Mouse (Mus musculus): ENCODE measurements around the gene Fyb. TPM values are rescaled to one million over a fixed set of nuclear protein-coding genes. Genes with fewer than 3 reads are reported as not detected.
A peak's percentile ranks its signal among the peaks of the same experiment; 100 is the strongest.

Gene Fyb
- polyA plus RNA-seq, 1 experiment from 2014 or later = 5.5 TPM

DNA sequence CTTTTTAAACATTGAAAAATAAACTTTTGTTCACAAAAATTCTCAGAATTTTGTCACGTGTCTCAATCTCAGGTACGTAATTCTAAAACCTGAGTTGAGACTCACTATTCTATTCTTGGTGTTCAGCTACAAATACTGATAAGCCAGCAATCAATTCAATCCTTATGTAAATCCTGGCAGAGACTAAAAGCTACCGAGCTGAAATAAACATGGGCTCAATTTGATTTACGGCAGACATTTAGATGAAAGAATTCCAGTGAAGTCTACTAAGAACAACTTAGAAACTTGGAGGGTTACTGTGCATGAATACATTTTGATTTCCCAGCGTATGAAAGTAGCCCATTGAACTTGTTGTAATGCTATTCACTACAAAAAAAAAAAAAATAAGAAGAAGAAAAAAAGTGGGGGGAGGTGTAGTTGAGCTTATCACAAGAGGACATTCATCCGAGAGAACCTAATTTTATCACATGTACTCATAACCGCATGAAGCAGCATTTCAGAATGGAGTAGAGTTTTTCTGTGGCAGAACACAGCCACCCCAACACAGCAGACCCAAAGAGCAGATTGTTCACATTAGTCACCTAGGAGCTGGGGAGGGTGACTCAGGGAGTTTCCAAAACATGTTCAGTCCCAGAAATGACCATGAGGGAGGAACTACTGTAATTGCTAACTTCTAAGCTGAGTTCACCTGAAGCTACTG, 17.1 kb downstream of the Fyb start:
- 84% methylated on average over 7 of the region's 7 CpGs for WGBS
- Histone ChIP-seq H3K9ac (no peak overlapping the region), H3K4me1 (no peaks in the 10 kb centered on the region), H3K4me3 (no peak overlapping the region), H3K27me3 (no peaks in the 10 kb centered on the region), H3K4me2 (replicated peaks) (no peak overlapping the region), H3K27ac (no peak overlapping the region), H3K36me3 (no peaks in the 10 kb centered on the region), H3K9me3 (replicated peaks) (no peaks in the 10 kb centered on the region)
- ATAC-seq (ENCODE audit: low FRiP score) = no peak

DNA sequence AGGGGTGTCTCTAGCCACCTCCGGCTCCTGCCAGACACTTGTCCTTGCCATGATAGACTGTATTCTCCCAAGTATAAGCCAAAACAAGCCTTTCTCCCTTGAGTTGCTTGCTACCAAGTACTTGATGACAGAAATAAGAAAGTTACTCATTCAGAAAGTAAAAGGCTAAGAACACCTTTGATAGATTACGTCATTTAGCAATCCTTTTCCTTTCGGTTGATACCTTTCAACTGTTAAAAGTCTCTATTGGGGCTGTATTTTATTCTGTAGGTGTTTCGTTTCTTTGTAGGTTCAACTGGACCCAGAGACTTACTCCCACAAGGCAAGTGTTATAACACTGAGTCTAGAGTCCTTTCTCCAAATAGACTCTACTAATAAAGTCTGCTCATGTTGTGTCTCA, 26.3 kb downstream of the Fyb start:
- Histone ChIP-seq H3K4me1 (no peaks in the 10 kb centered on the region), H3K27ac (no peak overlapping the region), H3K4me2 (replicated peaks) (no peak overlapping the region), H3K9ac (no peak overlapping the region), H3K36me3 (no peaks in the 10 kb centered on the region), H3K4me3 (no peak overlapping the region), H3K27me3 (no peaks in the 10 kb centered on the region), H3K9me3 (replicated peaks) (no peaks in the 10 kb centered on the region)
- ATAC-seq (ENCODE audit: low FRiP score) = no peak
- 97% methylated on average over 4 of the region's 4 CpGs for WGBS

DNA sequence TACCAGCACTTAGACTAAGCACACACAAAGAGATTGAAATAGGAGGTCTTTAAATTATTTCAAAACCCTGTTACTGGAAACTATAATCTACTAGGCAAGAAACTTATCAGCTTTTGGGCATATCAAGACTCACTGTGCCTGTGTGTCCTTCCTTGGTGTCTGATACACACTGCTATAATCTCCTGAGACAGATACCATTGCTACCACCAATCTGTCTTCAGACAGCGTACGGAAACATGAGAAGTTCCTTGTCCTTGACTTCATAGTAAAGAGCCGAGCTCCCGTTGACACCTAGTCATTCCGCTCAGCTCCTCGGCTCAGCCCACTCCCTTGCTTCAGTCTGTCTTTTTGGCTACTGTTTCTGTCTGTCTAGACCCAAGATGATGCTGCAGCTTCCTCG, 29.2 kb downstream of the Fyb start:
- no peaks in the 10 kb centered on the region for H3K4me1 ChIP-seq
- no peak overlapping the region for H3K9ac ChIP-seq
- no peak overlapping the region for H3K4me3 ChIP-seq
- ATAC-seq (ENCODE audit: low FRiP score) = no peak
- no peak overlapping the region for H3K4me2 ChIP-seq (replicated peaks)
- H3K27ac ChIP-seq = no peak overlapping the region
- H3K9me3 ChIP-seq (replicated peaks) = no peaks in the 10 kb centered on the region
- H3K27me3 ChIP-seq = no peaks in the 10 kb centered on the region
- WGBS = 80% methylated on average over 7 of the region's 7 CpGs
- H3K36me3 ChIP-seq = no peaks in the 10 kb centered on the region

DNA sequence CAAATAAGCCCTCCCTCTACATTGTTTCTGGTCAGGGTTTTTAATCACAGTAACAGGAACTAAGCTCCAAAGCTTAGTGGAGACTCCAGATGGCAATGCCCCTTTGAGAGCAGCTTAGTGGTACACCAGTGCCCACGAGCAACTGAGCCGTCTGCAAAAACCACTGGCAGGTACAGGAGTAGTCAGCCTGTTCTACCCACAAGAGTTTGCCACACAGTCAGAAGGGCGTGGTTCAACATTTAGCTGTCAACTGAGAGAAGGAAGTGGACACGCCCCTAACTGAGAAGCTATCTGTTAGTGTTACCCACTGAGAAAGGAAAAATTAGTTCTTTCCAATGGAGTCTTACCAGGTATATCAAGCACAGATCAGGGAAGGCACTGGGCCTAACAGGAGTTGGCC, 32.1 kb downstream of the Fyb start:
- no peaks in the 10 kb centered on the region for H3K9me3 ChIP-seq (replicated peaks)
- H3K4me2 ChIP-seq (replicated peaks) = no peak overlapping the region
- no peak overlapping the region for H3K4me3 ChIP-seq
- no peak overlapping the region for H3K27ac ChIP-seq
- 88% methylated on average over 4 of the region's 4 CpGs for WGBS
- H3K4me1 ChIP-seq = no peaks in the 10 kb centered on the region
- H3K36me3 ChIP-seq = no peaks in the 10 kb centered on the region
- H3K9ac ChIP-seq = no peak overlapping the region
- no peak for ATAC-seq (ENCODE audit: low FRiP score)
- no peaks in the 10 kb centered on the region for H3K27me3 ChIP-seq

DNA sequence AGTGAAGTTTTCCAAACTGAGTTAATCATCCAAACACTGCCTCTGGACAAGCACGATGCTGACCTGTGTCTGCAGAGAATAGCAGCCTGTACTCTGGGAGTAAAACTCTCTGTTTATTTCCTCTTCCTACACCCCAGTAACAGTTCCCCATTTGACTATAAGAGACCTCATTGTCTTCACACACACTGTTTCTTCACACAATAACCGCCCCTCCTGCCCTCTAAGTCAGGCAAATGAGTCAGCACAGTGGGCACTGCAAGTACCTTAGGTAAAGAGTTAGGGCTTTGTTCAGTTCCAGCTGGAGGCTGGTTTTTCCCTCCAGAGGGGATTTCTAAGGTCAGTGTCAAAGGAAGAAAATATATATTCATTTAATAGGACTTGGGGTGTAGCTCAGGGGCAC, 32.9 kb downstream of the Fyb start:
- WGBS = 40% methylated on average over 2 of the region's 2 CpGs
- Histone ChIP-seq H3K9me3 (replicated peaks) (no peaks in the 10 kb centered on the region), H3K4me1 (no peaks in the 10 kb centered on the region), H3K27ac (no peak overlapping the region), H3K36me3 (no peaks in the 10 kb centered on the region), H3K27me3 (no peaks in the 10 kb centered on the region), H3K4me2 (replicated peaks) (no peak overlapping the region), H3K4me3 (no peak overlapping the region), H3K9ac (no peak overlapping the region)
- ATAC-seq (ENCODE audit: low FRiP score) = no peak

GRCm38 (mm10) chr15:6556272-6556671, 33.6 kb downstream of the Fyb start:
- Histone ChIP-seq H3K9ac (no peak overlapping the region), H3K9me3 (replicated peaks) (no peaks in the 10 kb centered on the region), H3K4me3 (no peak overlapping the region), H3K27ac (no peak overlapping the region), H3K4me2 (replicated peaks) (no peak overlapping the region), H3K4me1 (no peaks in the 10 kb centered on the region), H3K36me3 (no peaks in the 10 kb centered on the region), H3K27me3 (no peaks in the 10 kb centered on the region)
- WGBS = 90% methylated on average over 4 of the region's 4 CpGs
- ATAC-seq (ENCODE audit: low FRiP score) = no peak

GRCm38 (mm10) chr15:6556911-6557310, 34.3 kb downstream of the Fyb start:
- Histone ChIP-seq H3K27ac (no peak overlapping the region), H3K36me3 (no peaks in the 10 kb centered on the region), H3K4me2 (replicated peaks) (no peak overlapping the region), H3K9me3 (replicated peaks) (no peaks in the 10 kb centered on the region), H3K4me3 (no peak overlapping the region), H3K27me3 (no peaks in the 10 kb centered on the region), H3K9ac (no peak overlapping the region), H3K4me1 (no peaks in the 10 kb centered on the region)
- no peak for ATAC-seq (ENCODE audit: low FRiP score)
- 91% methylated on average over 6 of the region's 6 CpGs for WGBS

GRCm38 (mm10) chr15:6557552-6557951, 34.9 kb downstream of the Fyb start:
- H3K4me2 ChIP-seq (replicated peaks) = no peak overlapping the region
- no peak overlapping the region for H3K4me3 ChIP-seq
- WGBS = 93% methylated on average over 4 of the region's 4 CpGs
- H3K9ac ChIP-seq = no peak overlapping the region
- H3K27ac ChIP-seq = no peak overlapping the region
- no peak for ATAC-seq (ENCODE audit: low FRiP score)
- H3K9me3 ChIP-seq (replicated peaks) = no peaks in the 10 kb centered on the region
- H3K27me3 ChIP-seq = no peaks in the 10 kb centered on the region
- no peaks in the 10 kb centered on the region for H3K4me1 ChIP-seq
- no peaks in the 10 kb centered on the region for H3K36me3 ChIP-seq

DNA sequence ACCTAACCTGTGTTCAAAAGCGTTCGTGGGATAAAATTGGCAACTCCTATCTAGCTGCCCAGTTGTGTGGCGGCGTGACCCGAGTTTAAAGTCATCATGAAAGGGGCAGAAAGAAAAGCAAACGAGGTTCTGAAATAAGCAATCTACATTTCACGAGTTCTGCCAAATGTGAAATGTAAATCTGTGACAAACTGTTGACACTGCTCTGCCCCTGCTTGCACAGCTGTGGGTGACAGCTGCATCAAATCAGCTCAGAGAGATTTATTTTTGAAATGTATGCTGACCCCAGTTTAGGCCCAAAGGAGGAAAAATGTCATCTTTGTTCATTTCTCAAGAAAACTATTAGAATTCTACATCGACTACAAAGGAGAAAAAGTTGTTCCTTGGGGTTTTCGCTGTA, 36.5 kb downstream of the Fyb start:
- 69% methylated on average over 9 of the region's 9 CpGs for WGBS
- ATAC-seq (ENCODE audit: low FRiP score) = no peak
- no peaks in the 10 kb centered on the region for H3K9me3 ChIP-seq (replicated peaks)
- H3K27ac ChIP-seq = no peak overlapping the region
- no peaks in the 10 kb centered on the region for H3K27me3 ChIP-seq
- H3K9ac ChIP-seq = no peak overlapping the region
- H3K4me1 ChIP-seq = no peaks in the 10 kb centered on the region
- H3K4me2 ChIP-seq (replicated peaks) = no peak overlapping the region
- no peak overlapping the region for H3K4me3 ChIP-seq
- H3K36me3 ChIP-seq = no peaks in the 10 kb centered on the region

DNA sequence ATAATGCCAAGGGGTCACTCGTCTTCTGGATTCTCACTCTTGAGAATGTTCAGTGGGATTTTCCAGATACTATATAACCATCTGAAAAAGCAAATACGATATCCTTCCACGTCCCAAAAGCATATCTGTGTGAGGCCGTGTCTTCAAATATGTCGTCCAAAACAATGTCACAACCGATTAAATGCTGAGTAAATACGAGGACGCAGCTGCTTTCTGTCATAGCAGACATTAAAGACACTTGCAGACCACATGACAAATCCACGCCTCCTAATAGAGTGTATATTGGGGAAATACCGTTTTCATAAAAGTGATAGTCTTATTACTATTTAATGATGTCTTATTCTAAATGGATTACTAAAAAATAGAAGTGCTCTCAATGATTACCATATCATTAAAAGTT, 38.0 kb downstream of the Fyb start:
- Histone ChIP-seq H3K36me3 (no peaks in the 10 kb centered on the region), H3K4me2 (replicated peaks) (no peak overlapping the region), H3K9me3 (replicated peaks) (no peaks in the 10 kb centered on the region), H3K27ac (no peak overlapping the region), H3K4me3 (no peak overlapping the region), H3K9ac (no peak overlapping the region), H3K27me3 (no peaks in the 10 kb centered on the region), H3K4me1 (peaks cover 4% of the 10 kb centered on the region; the same call in 1 of the 2 replicates)
- ATAC-seq (ENCODE audit: low FRiP score) = no peak
- WGBS = 85% methylated on average over 10 of the region's 10 CpGs

GRCm38 (mm10) chr15:6562161-6562560, 39.5 kb downstream of the Fyb start:
- no peak overlapping the region for H3K4me3 ChIP-seq
- H3K9ac ChIP-seq = no peak overlapping the region
- H3K27me3 ChIP-seq = no peaks in the 10 kb centered on the region
- H3K9me3 ChIP-seq (replicated peaks) = no peaks in the 10 kb centered on the region
- 91% methylated on average over 4 of the region's 4 CpGs for whole genome bisulfite sequencing
- ATAC-seq (ENCODE audit: low FRiP score) = no peak
- H3K4me1 ChIP-seq = peaks cover 4% of the 10 kb centered on the region; the same call in 1 of the 2 replicates
- no peak overlapping the region for H3K4me2 ChIP-seq (replicated peaks)
- no peaks in the 10 kb centered on the region for H3K36me3 ChIP-seq
- H3K27ac ChIP-seq = no peak overlapping the region

- H3K9ac ChIP-seq = no peak overlapping the region
- WGBS = 80% methylated on average over 2 of the region's 2 CpGs
- H3K4me1 ChIP-seq = peaks cover 4% of the 10 kb centered on the region; the same call in 1 of the 2 replicates
- H3K27me3 ChIP-seq = no peaks in the 10 kb centered on the region
- no peaks in the 10 kb centered on the region for H3K36me3 ChIP-seq
- ATAC-seq (ENCODE audit: low FRiP score) = no peak
- H3K27ac ChIP-seq = no peak overlapping the region
- no peaks in the 10 kb centered on the region for H3K9me3 ChIP-seq (replicated peaks)
- no peak overlapping the region for H3K4me3 ChIP-seq
- H3K4me2 ChIP-seq (replicated peaks) = no peak overlapping the region
These were observed 40.0 kb downstream of the Fyb start for GRCm38 (mm10) chr15:6562629-6563028.

DNA sequence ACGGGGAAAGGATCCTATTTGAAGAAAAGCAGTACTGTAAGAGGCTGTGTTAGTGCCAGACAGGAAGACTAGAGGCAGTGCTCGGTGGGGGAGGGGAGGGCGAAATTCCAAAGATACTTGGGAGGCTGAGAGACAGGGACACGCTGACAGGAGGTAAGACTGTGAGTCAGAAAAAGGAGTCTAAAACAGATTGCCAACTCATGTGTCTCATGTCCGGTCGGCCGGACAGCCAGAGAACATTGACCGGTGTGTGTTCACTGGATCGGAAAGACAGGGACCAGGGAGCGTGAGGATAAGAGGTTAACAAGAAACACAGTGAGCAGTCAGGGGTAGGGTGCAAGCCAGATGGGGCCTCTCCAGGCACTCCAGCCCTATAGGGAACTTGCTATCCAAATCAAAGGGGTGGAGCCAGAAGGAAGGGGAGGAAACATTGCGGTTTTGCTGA, 42.3 kb downstream of the Fyb start:
- 19% methylated on average over 11 of the region's 11 CpGs for WGBS
- H3K27ac ChIP-seq = no peak overlapping the region
- no peaks in the 10 kb centered on the region for H3K9me3 ChIP-seq (replicated peaks)
- peak overlapping the region; percentile 39 for H3K4me2 ChIP-seq (replicated peaks)
- peak overlapping the region; percentile 13; the same call in 1 of the 2 replicates for H3K4me3 ChIP-seq
- H3K9ac ChIP-seq = no peak overlapping the region
- no peaks in the 10 kb centered on the region for H3K36me3 ChIP-seq
- no peaks in the 10 kb centered on the region for H3K27me3 ChIP-seq
- ATAC-seq (ENCODE audit: low FRiP score) = peak; percentile 61; the same call in 1 of the 2 replicates
- peaks cover 4% of the 10 kb centered on the region; the same call in 1 of the 2 replicates for H3K4me1 ChIP-seq
